Mouse (Mus musculus): ENCODE data around the gene Wscd2.

GRCm38 (mm10) chr5:113580248-113580647, 90.1 kb downstream of the Wscd2 start:
- no peak for TF ChIP-seq CEBPB (IDR thresholded peaks at IDR 0.05; ENCODE audit: insufficient read depth, poor library complexity, severe bottlenecking)
- TF ChIP-seq POLR2A (IDR thresholded peaks at IDR 0.05; ENCODE audit: insufficient read length, low read depth) = no peak
